Mouse (Mus musculus): ENCODE data around the gene Dcaf4. TPM values are rescaled to one million over a fixed set of nuclear protein-coding genes. Genes with fewer than 3 reads are reported as not detected.

The Dcaf4 gene
- total RNA-seq, 2 experiments from 2014 or later = 8.5 to 10.7 TPM

GRCm38 (mm10) chr12:83534190-83534589 is 13.9 kb downstream of the Dcaf4 start:
- ATAC-seq (replicated peaks; ENCODE audit: poor library complexity, severe bottlenecking) = no peak

DNA sequence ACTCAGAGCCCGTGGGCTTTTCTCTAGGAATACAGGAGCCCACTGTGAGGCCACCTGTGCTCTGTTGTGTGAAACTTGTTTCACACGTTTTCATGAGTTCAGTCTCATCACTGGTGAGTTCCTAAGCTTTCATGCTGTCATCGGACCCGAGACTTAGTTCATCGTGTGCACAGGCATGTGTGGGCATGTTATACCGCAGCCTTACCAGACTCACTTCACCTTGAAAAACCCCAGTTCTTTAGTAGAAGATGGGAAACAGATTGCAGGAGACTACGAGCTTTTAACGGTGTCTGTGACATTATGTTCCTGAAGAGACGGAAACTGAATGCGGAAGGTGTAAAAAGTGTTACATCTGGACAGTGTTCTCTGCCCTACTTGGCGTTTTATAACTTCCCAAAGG is 15.2 kb downstream of the Dcaf4 start:
- ATAC-seq (replicated peaks; ENCODE audit: poor library complexity, severe bottlenecking) = no peak

DNA sequence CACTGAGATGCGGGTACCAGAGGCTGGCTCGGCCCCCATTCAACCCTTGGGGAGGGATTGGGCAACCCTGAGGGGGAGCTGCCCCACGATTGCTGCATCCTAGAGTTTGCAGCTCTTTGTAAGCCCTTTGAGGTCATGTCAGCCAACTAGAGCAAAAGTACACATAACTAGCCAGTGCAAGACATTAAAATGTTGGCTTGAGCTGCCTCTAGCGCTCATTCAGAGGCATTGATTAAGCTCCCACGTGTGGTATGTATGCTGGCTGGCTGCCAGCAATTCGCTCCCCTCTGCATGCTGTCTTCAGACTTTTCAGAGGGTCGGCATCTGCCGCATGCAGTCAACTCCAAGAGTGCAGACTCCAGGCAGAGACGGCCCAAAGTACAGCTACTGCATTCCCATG is 15.8 kb downstream of the Dcaf4 start:
- no peak for ATAC-seq (replicated peaks; ENCODE audit: poor library complexity, severe bottlenecking)

GRCm38 (mm10) chr12:83543997-83544396 is 23.7 kb downstream of the Dcaf4 start:
- ATAC-seq (replicated peaks; ENCODE audit: poor library complexity, severe bottlenecking) = no peak

DNA sequence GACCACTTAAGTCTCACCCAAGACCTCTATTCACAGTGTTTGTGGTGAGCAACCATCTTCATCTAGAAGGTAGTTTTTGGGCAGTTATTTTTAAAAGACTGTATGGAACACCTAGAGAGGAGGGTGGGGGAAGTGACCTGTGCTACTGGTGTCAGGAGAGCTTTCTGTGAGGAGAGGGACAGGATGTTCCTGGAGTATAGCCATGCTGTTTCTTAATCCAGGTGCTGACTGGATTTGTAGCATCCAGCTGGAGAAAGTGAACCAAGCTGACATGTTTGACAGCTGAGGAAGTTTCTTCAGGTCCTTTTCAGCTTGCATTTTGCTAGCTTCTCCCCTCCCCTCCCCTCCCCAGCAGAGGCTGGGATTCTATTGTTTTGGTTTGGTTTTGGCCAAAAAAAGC is 24.5 kb downstream of the Dcaf4 start:
- no peak for ATAC-seq (replicated peaks; ENCODE audit: poor library complexity, severe bottlenecking)

GRCm38 (mm10) chr12:83551305-83551704 is 31.0 kb downstream of the Dcaf4 start:
- no peak for ATAC-seq (replicated peaks; ENCODE audit: poor library complexity, severe bottlenecking)

GRCm38 (mm10) chr12:83553816-83554215 is 33.5 kb downstream of the Dcaf4 start:
- no peak for ATAC-seq (replicated peaks; ENCODE audit: poor library complexity, severe bottlenecking)

DNA sequence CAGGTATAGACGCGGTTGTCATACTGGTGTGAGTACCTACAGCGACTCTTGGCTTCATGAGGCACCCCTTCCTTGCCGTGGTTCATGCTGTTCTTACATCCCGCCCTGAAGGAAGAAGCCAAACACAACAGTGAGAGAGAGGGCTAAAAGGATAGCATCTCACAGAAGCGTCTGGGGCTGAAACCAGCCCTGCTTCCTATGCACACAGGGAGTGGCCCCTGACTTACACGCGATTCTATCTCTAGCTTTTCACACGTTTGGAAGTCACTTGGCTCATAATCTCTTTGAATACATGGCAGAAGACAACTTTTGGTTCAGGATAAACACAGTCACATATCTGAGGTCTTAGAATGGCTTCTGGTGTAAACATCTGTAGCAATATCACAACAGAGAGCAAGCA is 35.3 kb downstream of the Dcaf4 start:
- ATAC-seq (replicated peaks; ENCODE audit: poor library complexity, severe bottlenecking) = no peak

DNA sequence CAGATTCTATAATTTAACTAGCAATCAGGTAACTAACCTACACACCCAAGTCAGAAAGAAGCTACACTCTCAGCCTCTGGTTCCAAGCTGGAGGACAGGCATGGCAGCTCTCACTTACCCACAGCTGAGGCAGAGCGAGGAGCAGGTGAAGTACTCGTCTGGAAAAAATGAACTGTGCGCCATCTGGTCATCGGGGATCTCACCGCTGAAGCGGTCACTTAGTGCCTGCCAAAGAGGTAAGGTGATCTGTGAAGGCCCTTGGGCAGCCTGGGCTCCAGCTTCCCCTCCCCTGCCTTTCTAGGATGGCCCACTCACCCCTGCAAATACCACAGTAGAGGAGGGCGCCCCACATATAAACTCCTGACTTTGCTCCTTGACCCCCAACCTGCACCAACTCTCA is 38.2 kb downstream of the Dcaf4 start:
- no peak for ATAC-seq (replicated peaks; ENCODE audit: poor library complexity, severe bottlenecking)

GRCm38 (mm10) chr12:83560189-83560588 is 39.9 kb downstream of the Dcaf4 start:
- ATAC-seq (replicated peaks; ENCODE audit: poor library complexity, severe bottlenecking) = no peak

DNA sequence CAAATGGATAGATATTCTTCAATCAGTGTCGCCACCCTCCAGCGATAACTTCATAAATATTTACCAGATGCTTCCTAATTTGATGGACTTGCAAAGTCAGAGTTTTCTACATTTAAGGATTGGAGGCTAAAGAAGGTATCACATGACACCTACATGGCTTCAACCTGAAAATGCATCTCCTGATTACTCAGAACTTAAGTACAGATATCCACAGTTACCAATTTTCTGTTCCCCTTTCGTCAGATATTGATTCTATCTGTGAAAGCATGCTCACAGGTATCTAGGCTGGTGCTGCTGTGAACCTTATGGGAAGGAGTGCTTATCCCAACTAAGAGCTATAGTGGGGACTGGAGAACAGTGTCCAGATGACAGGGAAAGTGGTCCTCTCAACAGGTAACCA is 42.3 kb downstream of the Dcaf4 start:
- no peak for ATAC-seq (replicated peaks; ENCODE audit: poor library complexity, severe bottlenecking)

GRCm38 (mm10) chr12:83569866-83570265 is 49.6 kb downstream of the Dcaf4 start:
- ATAC-seq (replicated peaks; ENCODE audit: poor library complexity, severe bottlenecking) = no peak

DNA sequence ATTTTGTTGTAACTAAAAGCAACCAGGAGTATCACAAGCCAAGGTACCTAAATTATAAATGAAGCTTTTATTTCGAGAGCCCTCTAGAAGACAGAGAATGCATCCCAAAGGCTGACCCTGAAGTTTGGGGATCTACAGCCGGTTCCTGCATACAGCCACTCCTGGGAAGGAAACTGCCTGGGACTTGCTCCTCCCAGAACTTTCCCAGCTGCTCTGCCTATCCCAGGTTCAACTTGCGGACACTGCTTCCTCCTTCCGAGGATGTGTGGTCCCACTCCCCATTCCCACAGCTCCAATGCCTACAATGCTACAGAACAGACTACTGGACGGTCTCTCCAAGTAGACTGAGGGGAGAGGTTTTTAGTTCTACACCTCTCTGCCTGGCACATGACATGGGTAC is 52.5 kb downstream of the Dcaf4 start:
- ATAC-seq (replicated peaks; ENCODE audit: poor library complexity, severe bottlenecking) = no peak

- no peak for ATAC-seq (replicated peaks; ENCODE audit: poor library complexity, severe bottlenecking)
These were observed 57.2 kb downstream of the Dcaf4 start for GRCm38 (mm10) chr12:83577445-83577844.

DNA sequence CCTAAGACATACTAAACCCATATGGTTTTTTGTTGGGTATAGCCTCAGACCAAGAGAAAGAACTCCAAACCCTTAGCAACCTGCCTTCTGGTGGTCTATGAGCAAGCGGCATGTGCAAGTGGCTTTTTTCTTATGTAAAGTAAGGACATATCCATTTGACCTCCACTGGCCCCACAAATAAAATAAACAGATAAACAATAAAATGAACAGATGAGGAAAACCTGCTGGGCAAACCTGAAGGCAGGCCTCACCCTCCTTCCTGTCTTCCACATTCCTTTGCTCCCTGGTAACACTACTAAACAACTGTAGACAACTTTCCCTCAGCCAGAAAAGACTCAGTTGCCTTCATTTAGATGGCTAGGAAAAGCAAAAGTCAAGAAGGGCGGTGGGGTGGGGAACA is 58.1 kb downstream of the Dcaf4 start:
- no peak for ATAC-seq (replicated peaks; ENCODE audit: poor library complexity, severe bottlenecking)

GRCm38 (mm10) chr12:83578896-83579569 is 58.8 kb downstream of the Dcaf4 start:
- no peak for ATAC-seq (replicated peaks; ENCODE audit: poor library complexity, severe bottlenecking)

GRCm38 (mm10) chr12:83580283-83580682 is 60.0 kb downstream of the Dcaf4 start:
- no peak for ATAC-seq (replicated peaks; ENCODE audit: poor library complexity, severe bottlenecking)

DNA sequence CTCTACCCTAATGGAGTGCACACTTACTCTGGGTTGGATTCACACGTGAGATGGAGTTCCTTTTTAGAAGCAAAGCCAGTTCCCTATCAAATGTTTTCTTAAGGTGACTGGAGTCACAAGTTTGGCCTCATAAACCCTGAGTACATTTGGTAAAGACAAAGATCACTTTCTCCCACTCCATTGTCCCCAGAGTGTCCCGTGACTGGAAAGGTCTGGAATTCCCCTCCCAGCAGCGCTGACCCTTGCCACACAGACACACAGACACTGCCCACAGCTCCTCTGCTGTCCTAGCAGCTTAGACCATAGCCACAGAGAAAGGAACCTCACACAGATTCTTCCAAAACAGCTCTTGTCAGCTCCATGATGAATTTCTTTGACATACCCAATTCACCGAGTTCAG is 61.8 kb downstream of the Dcaf4 start:
- ATAC-seq (replicated peaks; ENCODE audit: poor library complexity, severe bottlenecking) = no peak

- ATAC-seq (replicated peaks; ENCODE audit: poor library complexity, severe bottlenecking) = no peak
These were observed 62.5 kb downstream of the Dcaf4 start for GRCm38 (mm10) chr12:83582747-83583146.

GRCm38 (mm10) chr12:83586628-83587027 is 66.4 kb downstream of the Dcaf4 start:
- no peak for ATAC-seq (replicated peaks; ENCODE audit: poor library complexity, severe bottlenecking)
